9 mouse cellular contexts compared by ENCODE assay signal in genomic region chr10:84758483-84759431, GRCm38 (mm10). TPM values are rescaled to one million over a fixed set of nuclear protein-coding genes. Genes with fewer than 3 reads are reported as not detected.
DNase-seq lines count a peak whose midpoint lies in the region; ATAC-seq and TF ChIP-seq lines count a peak whose summit lies in the region.
"Had no signal": no experiment of that assay in that cellular context is flagged by ENCODE, and none has a peak within 500 bp of the region (broad histone marks: within the 10 kb centered on the region; RNA-seq: fewer than 3 reads in every experiment).

No protein-coding gene starts in this region.

- no peaks in the 10 kb centered on the region for H3K36me3 ChIP-seq in embryonic facial prominence, embryonic 13.5 days
- no peaks in the 10 kb centered on the region for H3K36me3 ChIP-seq in neural tube, embryonic 12.5 days

- peaks cover 4% of the 10 kb centered on the region for H3K4me1 ChIP-seq in lung, adult 2 months (ENCODE audit: control insufficient read depth, insufficient read depth, low read length)
- peaks cover 48% of the 10 kb centered on the region for H3K4me1 ChIP-seq in embryonic facial prominence, embryonic 13.5 days
- peaks cover 72% of the 10 kb centered on the region for H3K4me1 ChIP-seq in neural tube, embryonic 12.5 days

- H3K9ac ChIP-seq in embryonic facial prominence, embryonic 13.5 days, result 0 out of 2 replicates have a peak overlapping the region, but pooled peaks have one; percentile 36
- peak overlapping the region; percentile 83 for H3K9ac ChIP-seq in neural tube, embryonic 12.5 days

- ATAC-seq in embryonic facial prominence, embryonic 13.5 days (ENCODE audit: insufficient number of reproducible peaks, insufficient read depth, low FRiP score, low TSS enrichment, low read depth), result no peak
- ATAC-seq in neural tube, embryonic 12.5 days (ENCODE audit: low FRiP score, low read depth), result no peak

- peak overlapping the region; percentile 44 for H3K4me2 ChIP-seq in embryonic facial prominence, embryonic 13.5 days
- peak overlapping the region; percentile 71 for H3K4me2 ChIP-seq in neural tube, embryonic 12.5 days (replicated peaks)

- peak; percentile 13 for DNase-seq in lung, adult 2 months
- DNase-seq in lung, postnatal 25 days (ENCODE audit: low spot score), result no peak
- DNase-seq in kidney, adult 9 months, result peak; percentile 25
- DNase-seq in gastrocnemius, postnatal 10 days, result no peak
- no peak for DNase-seq in frontal cortex, postnatal 25 days (ENCODE audit: low spot score in 2 of 2)
- DNase-seq in frontal cortex, postnatal 36 days (ENCODE audit: low spot score in 2 of 2), result no peak

- peaks cover 99% of the 10 kb centered on the region for H3K27me3 ChIP-seq in embryonic facial prominence, embryonic 13.5 days
- peaks cover 54% of the 10 kb centered on the region for H3K27me3 ChIP-seq in neural tube, embryonic 12.5 days (replicated peaks)

- H3K4me3 ChIP-seq in lung, adult 2 months (replicated peaks; ENCODE audit: extremely low read depth, low read depth, low read length), result no peak overlapping the region
- H3K4me3 ChIP-seq in embryonic facial prominence, embryonic 13.5 days, result peak overlapping the region; percentile 23
- H3K4me3 ChIP-seq in neural tube, embryonic 12.5 days, result peak overlapping the region; percentile 60

- TF ChIP-seq POLR2A in lung, adult 2 months (IDR thresholded peaks at IDR 0.05; ENCODE audit: borderline replicate concordance, extremely low read depth, low read depth, low read length), result no peak

- no peaks in the 10 kb centered on the region for H3K9me3 ChIP-seq in embryonic facial prominence, embryonic 13.5 days
- no peaks in the 10 kb centered on the region for H3K9me3 ChIP-seq in neural tube, embryonic 12.5 days

- 8% methylated on average over 51 of the region's 51 CpGs for WGBS in lung, adult 2 months
- 2% methylated on average over 51 of the region's 51 CpGs for WGBS in embryonic facial prominence, embryonic 13.5 days
- WGBS in neural tube, embryonic 12.5 days, result 1% methylated on average over 51 of the region's 51 CpGs

- no peak overlapping the region for H3K27ac ChIP-seq in embryonic facial prominence, embryonic 13.5 days
- peak overlapping the region; percentile 42; the same call in 1 of the 2 replicates for H3K27ac ChIP-seq in neural tube, embryonic 12.5 days

- no peak for TF ChIP-seq CTCF in lung, adult 2 months (IDR thresholded peaks at IDR 0.05; ENCODE audit: insufficient read depth, low read length)

RNA-seq across cellular contexts. Expression of gene Rfx4, which starts 2.9 kb away (rescaled TPM):
- 0.05 and 0.13 TPM in 2 replicates for polyA plus RNA-seq in lung, adult 2 months (2012; rRNA removed)
- 0.19 and 0.44 TPM in 2 replicates for polyA plus RNA-seq in embryonic facial prominence, embryonic 13.5 days (2015; fragmentation: Nextera tagmentation; extraction: Ambion mirVana)
- 40.6 and 46.0 TPM in 2 replicates for polyA plus RNA-seq in neural tube, embryonic 12.5 days (2016; fragmentation: Nextera tagmentation; extraction: Ambion mirVana)
- under 1 TPM; 0.09 to 0.11 TPM for total RNA-seq in gastrocnemius, postnatal 10 days (2021)
- total RNA-seq: granulocyte monocyte progenitor cell, adult 5-6 weeks had no signal

Comparison
In these comparisons a context has a peak if more than half of its experiments do, and no peak if none do; other contexts are left out.
1. DNase-seq: peak in lung, adult 2 months (single experiment) and kidney, adult 9 months (single experiment); none in lung, postnatal 25 days (single experiment), gastrocnemius, postnatal 10 days (single experiment), frontal cortex, postnatal 25 days (0 of 2) and frontal cortex, postnatal 36 days (0 of 2).
2. RNA of gene Rfx4, which starts 2.9 kb away (polyA plus RNA-seq): 40.6 to 46.0 TPM in neural tube, embryonic 12.5 days; 0.19 to 0.44 TPM in embryonic facial prominence, embryonic 13.5 days and 0.05 to 0.13 TPM in lung, adult 2 months; every median in the first group is over 10 times any median in the second.